Mouse (Mus musculus): ENCODE measurements around the gene Xbp1. TPM values are rescaled to one million over a fixed set of nuclear protein-coding genes. Genes with fewer than 3 reads are reported as not detected.

Gene Xbp1
- 106 TPM for polyA plus RNA-seq (2015; fragmentation: Illumina TruSeq; extraction: RNeasy Lipid Tissue Mini Kit (QIAGEN cat#74804); ENCODE audit: low read depth, low replicate concordance)

GRCm38 (mm10) chr11:5520412-5521265 lies at the start of gene Xbp1:
Gene Xbp1, plus strand, starts transcription at chr11:5520659.

GRCm38 (mm10) chr11:5541799-5542481 lies 21.5 kb downstream of the Xbp1 start, which contains the start of gene Ccdc117:
Gene Ccdc117, minus strand, starts transcription at chr11:5542187.

GRCm38 (mm10) chr11:5569474-5569873 lies 49.0 kb downstream of the Xbp1 start, which contains the start of gene Ankrd36:
Gene Ankrd36, plus strand, starts transcription at chr11:5569684.

Other genes starting within 250 kb of the Xbp1 start
- gene Znrf3, start 75.8 kb upstream of the Xbp1 start, polyA plus RNA-seq (2015; fragmentation: Illumina TruSeq; extraction: RNeasy Lipid Tissue Mini Kit (QIAGEN cat#74804); ENCODE audit: low read depth, low replicate concordance): 6.5 TPM
- gene Ccdc117, start 21.5 kb downstream of the Xbp1 start, polyA plus RNA-seq (2015; fragmentation: Illumina TruSeq; extraction: RNeasy Lipid Tissue Mini Kit (QIAGEN cat#74804); ENCODE audit: low read depth, low replicate concordance): 16.6 TPM
- not detected for gene Ankrd36, start 49.0 kb downstream of the Xbp1 start, polyA plus RNA-seq (2015; fragmentation: Illumina TruSeq; extraction: RNeasy Lipid Tissue Mini Kit (QIAGEN cat#74804); ENCODE audit: low read depth, low replicate concordance)
- gene Mrps24, start 195.0 kb downstream of the Xbp1 start, polyA plus RNA-seq (2015; fragmentation: Illumina TruSeq; extraction: RNeasy Lipid Tissue Mini Kit (QIAGEN cat#74804); ENCODE audit: low read depth, low replicate concordance): 77.8 TPM
- 36.3 TPM for gene Urgcp, start 241.7 kb downstream of the Xbp1 start, polyA plus RNA-seq (2015; fragmentation: Illumina TruSeq; extraction: RNeasy Lipid Tissue Mini Kit (QIAGEN cat#74804); ENCODE audit: low read depth, low replicate concordance)

Data from brain, adult 10 weeks (tissue).